Mouse (Mus musculus) lung, embryonic 14.5 days (tissue): ENCODE data around the gene Adk. TPM values are rescaled to one million over a fixed set of nuclear protein-coding genes. Genes with fewer than 3 reads are reported as not detected.
A peak's percentile ranks its signal among the peaks of the same experiment; 100 is the strongest.
"Not testable (repeated sequence)": the region's sequence is repeated elsewhere in the genome, so short reads cannot be mapped to it uniquely, and the experiment has no call there.

ENCODE experiments used
- ATAC-seq: fragments of 200-750 bp; cut with Nextera tagmentation; 2 replicates; pipeline ENCODE4 v1.8.0; 2017; ENCODE audit warnings: mild to moderate bottlenecking, moderate TSS enrichment, moderate library complexity; ENCODE audit not compliant: insufficient read depth
- DNase-seq: peaks from one replicate; pipeline ENCODE4 v3.0.0-alpha.2; 2015
- H3K27ac ChIP-seq: fragments of 300-500 bp; sonication (generic); 2 replicates; pipeline ENCODE4 v1.5.1; 2014; ENCODE audit warnings: low read depth, mild to moderate bottlenecking, moderate library complexity
- H3K27me3 ChIP-seq: fragments of 300-500 bp; sonication (generic); 2 replicates; pipeline ENCODE4 v1.6.1; 2014; ENCODE audit warnings: low read length, control low read depth; ENCODE audit not compliant: insufficient read depth
- H3K36me3 ChIP-seq: fragments of 300-500 bp; sonication (generic); 2 replicates; pipeline ENCODE4 v1.6.1; 2014; ENCODE audit warnings: control low read depth; ENCODE audit not compliant: insufficient read depth
- H3K4me1 ChIP-seq: fragments of 300-500 bp; sonication (generic); 2 replicates; pipeline ENCODE4 v1.6.1; 2014; ENCODE audit warnings: antibody characterized with exemption, control low read depth; ENCODE audit not compliant: insufficient read depth
- H3K4me2 ChIP-seq: fragments of 300-500 bp; sonication (generic); 2 replicates; pipeline ENCODE4 v1.6.1; 2014; ENCODE audit warnings: mild to moderate bottlenecking
- H3K4me3 ChIP-seq: fragments of 300-500 bp; sonication (generic); 2 replicates; pipeline ENCODE4 v1.5.1; 2014; ENCODE audit warnings: low read depth, low read length
- H3K9ac ChIP-seq: fragments of 300-500 bp; sonication (generic); 2 replicates; pipeline ENCODE4 v1.6.1; 2014
- H3K9me3 ChIP-seq: fragments of 300-500 bp; sonication (generic); 2 replicates; pipeline ENCODE4 v1.6.1; 2016; ENCODE audit warnings: low read depth, low read length, control low read depth
- CTCF ChIP-seq: IDR thresholded peaks from 2 replicates; pipeline ENCODE4 v1.5.1; 2016; ENCODE audit warnings: antibody characterized with exemption, low read depth
- WGBS: fragments of 180-500 bp; shearing (Covaris S2); extraction: QIAGEN DNeasy Blood & Tissue Kit; methylation state at CpG from one replicate; pipeline ENCODE4 v1.1.7; 2014; 5-methylcytosine and 5-hydroxymethylcytosine counted together
- polyA plus RNA-seq: library from polyadenylated mRNA; unstranded; fragments of >200 nt; fragmentation: Nextera tagmentation; extraction: Ambion mirVana; gene quantifications from 2 replicates; pipeline ENCODE4 v1.2.1, GENCODE M21; 2014

Adk gene
- polyA plus RNA-seq, 1 experiment from 2014 or later, result 218 TPM

GRCm38 (mm10) chr14:21087390-21088060, 35.2 kb downstream of the Adk start:
- Histone ChIP-seq H3K4me2 (no peak overlapping the region), H3K9ac (no peak overlapping the region), H3K4me3 (no peak overlapping the region), H3K4me1 (peaks cover 13% of the 10 kb centered on the region), H3K27me3 (no peaks in the 10 kb centered on the region), H3K9me3 (no peaks in the 10 kb centered on the region), H3K27ac (peak overlapping the region; percentile 71; the same call in 1 of the 2 replicates), H3K36me3 (0 out of 2 replicates have a peak, but pooled peaks cover 3% of the 10 kb centered on the region)
- no peak for ATAC-seq
- no peak for DNase-seq
- TF ChIP-seq CTCF, result no peak
- 45% methylated on average over 4 of the region's 4 CpGs for WGBS

DNA sequence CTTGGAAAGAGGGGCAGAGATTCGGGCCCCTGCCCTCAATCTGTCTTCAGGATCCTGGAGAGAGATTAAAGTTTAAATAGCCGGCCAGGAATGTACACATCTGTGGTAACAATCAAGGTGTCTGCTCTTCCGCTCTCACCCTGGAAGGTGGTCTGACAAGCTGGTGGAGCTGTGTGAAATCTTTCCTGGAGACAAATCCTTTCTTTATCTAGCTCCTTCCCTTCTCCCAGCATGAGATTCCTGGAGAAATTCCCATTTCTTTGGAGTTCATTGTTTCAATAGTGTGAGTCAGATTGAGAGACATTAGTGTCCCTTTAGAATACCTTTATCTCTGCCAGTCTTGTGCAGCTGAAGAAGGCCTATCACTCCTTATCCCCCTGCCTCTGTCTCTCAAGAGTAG, 36.4 kb downstream of the Adk start:
- no peak for TF ChIP-seq CTCF
- Histone ChIP-seq H3K4me2 (no peak overlapping the region), H3K36me3 (peaks cover 11% of the 10 kb centered on the region; the same call in 1 of the 2 replicates), H3K9ac (no peak overlapping the region), H3K27ac (no peak overlapping the region), H3K4me1 (peaks cover 13% of the 10 kb centered on the region), H3K27me3 (no peaks in the 10 kb centered on the region), H3K4me3 (no peak overlapping the region), H3K9me3 (no peaks in the 10 kb centered on the region)
- DNase-seq, result no peak
- no peak for ATAC-seq
- whole genome bisulfite sequencing, result 33% methylated on average over 3 of the region's 3 CpGs

- H3K27ac ChIP-seq, result no peak overlapping the region
- peaks cover 11% of the 10 kb centered on the region; the same call in 1 of the 2 replicates for H3K36me3 ChIP-seq
- no peak overlapping the region for H3K9ac ChIP-seq
- TF ChIP-seq CTCF, result no peak
- ATAC-seq, result no peak
- no peaks in the 10 kb centered on the region for H3K9me3 ChIP-seq
- WGBS, result 79% methylated on average over 3 of the region's 3 CpGs
- H3K27me3 ChIP-seq, result no peaks in the 10 kb centered on the region
- H3K4me3 ChIP-seq, result no peak overlapping the region
- H3K4me1 ChIP-seq, result peaks cover 13% of the 10 kb centered on the region
- DNase-seq, result no peak
- H3K4me2 ChIP-seq, result no peak overlapping the region
These were observed 38.0 kb downstream of the Adk start for GRCm38 (mm10) chr14:21090400-21090799.

DNA sequence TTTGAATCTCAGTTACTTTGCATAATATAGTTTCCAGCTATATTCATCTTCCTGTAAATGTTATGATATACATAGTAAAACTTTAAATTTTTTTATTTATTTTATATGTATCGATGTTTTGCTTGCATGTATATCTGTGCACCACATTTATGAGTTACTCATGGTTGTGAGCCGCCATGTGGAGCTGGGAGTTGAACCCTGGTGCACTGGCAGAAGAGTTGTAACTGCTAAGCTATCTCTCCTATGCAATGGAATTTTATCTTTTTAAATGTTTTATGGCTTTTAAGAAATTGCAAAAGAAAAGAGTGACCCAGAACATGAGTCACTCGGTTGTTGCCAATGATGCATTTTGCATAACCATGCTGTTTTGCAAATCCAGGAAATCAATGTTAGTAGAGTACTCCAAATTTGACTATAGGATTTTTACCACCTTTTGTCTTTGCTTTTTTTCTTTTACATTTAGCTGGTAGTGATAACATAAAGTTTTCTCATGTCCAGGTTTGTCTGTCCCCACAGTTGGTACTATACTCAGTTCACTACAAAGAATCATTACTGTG, 38.6 kb downstream of the Adk start:
- Histone ChIP-seq H3K9me3 (no peaks in the 10 kb centered on the region), H3K4me1 (peaks cover 13% of the 10 kb centered on the region), H3K4me3 (no peak overlapping the region), H3K36me3 (peaks cover 11% of the 10 kb centered on the region; the same call in 1 of the 2 replicates), H3K4me2 (no peak overlapping the region), H3K27me3 (no peaks in the 10 kb centered on the region), H3K27ac (no peak overlapping the region), H3K9ac (no peak overlapping the region)
- ATAC-seq (no peak), DNase-seq (no peak)
- 87% methylated on average over 3 of the region's 3 CpGs for WGBS
- no peak for TF ChIP-seq CTCF

- H3K4me3 ChIP-seq, H3K9ac ChIP-seq, H3K27ac ChIP-seq, ATAC-seq, DNase-seq, H3K9me3 ChIP-seq, H3K4me2 ChIP-seq, H3K4me1 ChIP-seq, H3K27me3 ChIP-seq: not testable (repeated sequence)
- peaks cover 11% of the 10 kb centered on the region; the same call in 1 of the 2 replicates for H3K36me3 ChIP-seq
These were observed 41.8 kb downstream of the Adk start for GRCm38 (mm10) chr14:21094161-21094560.

- no peaks in the 10 kb centered on the region for H3K4me1 ChIP-seq
- ATAC-seq, result no peak
- no peak for DNase-seq
- no peak overlapping the region for H3K27ac ChIP-seq
- peaks cover 11% of the 10 kb centered on the region; the same call in 1 of the 2 replicates for H3K36me3 ChIP-seq
- no peak overlapping the region for H3K4me2 ChIP-seq
- H3K9me3 ChIP-seq, result no peaks in the 10 kb centered on the region
- H3K4me3 ChIP-seq, result no peak overlapping the region
- H3K9ac ChIP-seq, result no peak overlapping the region
- H3K27me3 ChIP-seq, result no peaks in the 10 kb centered on the region
- no peak for TF ChIP-seq CTCF
These were observed 43.9 kb downstream of the Adk start for GRCm38 (mm10) chr14:21096279-21096678.

- Histone ChIP-seq H3K9me3 (no peaks in the 10 kb centered on the region), H3K4me3 (no peak overlapping the region), H3K4me1 (no peaks in the 10 kb centered on the region), H3K9ac (no peak overlapping the region), H3K27ac (no peak overlapping the region), H3K4me2 (no peak overlapping the region), H3K27me3 (no peaks in the 10 kb centered on the region), H3K36me3 (peaks cover 11% of the 10 kb centered on the region; the same call in 1 of the 2 replicates)
- DNase-seq, result no peak
- TF ChIP-seq CTCF, result no peak
- ATAC-seq, result no peak
- 67% methylated on average over 4 of the region's 4 CpGs for WGBS
These were observed 44.3 kb downstream of the Adk start for GRCm38 (mm10) chr14:21096689-21097088.
